Mouse (Mus musculus) ES-Bruce4 (cell line): Measurements from ENCODE around the gene Ulk4. TPM values are rescaled to one million over a fixed set of nuclear protein-coding genes. Genes with fewer than 3 reads are reported as not detected.

ENCODE experiments used
- H3K27ac ChIP-seq: 2 replicates; pipeline ENCODE4 v1.5.1; 2012; ENCODE audit warnings: low read length, inconsistent platforms; ENCODE audit not compliant: insufficient read depth
- H3K27me3 ChIP-seq: 2 replicates; pipeline ENCODE4 v1.6.1; 2012; ENCODE audit warnings: mild to moderate bottlenecking, low read length, inconsistent platforms; ENCODE audit not compliant: control insufficient read depth, poor library complexity, insufficient read depth, severe bottlenecking
- H3K36me3 ChIP-seq: 2 replicates; pipeline ENCODE4 v1.6.1; 2012; ENCODE audit warnings: inconsistent platforms, mild to moderate bottlenecking, low read length, moderate library complexity; ENCODE audit not compliant: control insufficient read depth, poor library complexity, insufficient read depth, severe bottlenecking
- H3K4me1 ChIP-seq: one replicate; pipeline ENCODE4 v1.8.1; 2011; ENCODE audit warnings: low read length; ENCODE audit not compliant: control insufficient read depth, insufficient read depth
- H3K4me3 ChIP-seq: 2 replicates; pipeline ENCODE4 v1.5.1; 2011; ENCODE audit warnings: low read depth, mild to moderate bottlenecking, low read length
- H3K9ac ChIP-seq: 2 replicates; pipeline ENCODE4 v1.6.1; 2012; ENCODE audit warnings: low read depth, mild to moderate bottlenecking, inconsistent platforms; ENCODE audit not compliant: poor library complexity, severe bottlenecking
- H3K9me3 ChIP-seq: replicated peaks from 2 replicates; pipeline ENCODE4 v1.6.1; 2012; ENCODE audit warnings: mild to moderate bottlenecking, low read length, inconsistent platforms; ENCODE audit not compliant: control insufficient read depth, poor library complexity, insufficient read depth, severe bottlenecking
- CTCF ChIP-seq: IDR thresholded peaks from one replicate; pipeline ENCODE4 v1.8.1; 2011; ENCODE audit warnings: low read depth, low read length
- EP300 ChIP-seq: IDR thresholded peaks from 2 replicates; pipeline ENCODE4 v1.6.1; 2011; ENCODE audit warnings: low read depth, low read length; ENCODE audit not compliant: insufficient read depth
- POLR2A ChIP-seq: IDR thresholded peaks from one replicate; pipeline ENCODE4 v1.8.1; 2011; ENCODE audit warnings: low read length; ENCODE audit not compliant: insufficient read depth
- polyA plus RNA-seq: library from polyadenylated mRNA; stranded (reverse); fragments of >200 nt; gene quantifications from 2 replicates; pipeline ENCODE4 v1.2.4, GENCODE M21; 2011; ENCODE audit warnings: low read depth; ENCODE audit not compliant: missing spikeins, insufficient read depth, insufficient read length

Gene Ulk4
- polyA plus RNA-seq, 1 experiment = 3.3 TPM

- no peaks in the 10 kb centered on the region for H3K36me3 ChIP-seq
- no peak overlapping the region for H3K4me3 ChIP-seq
- no peaks in the 10 kb centered on the region for H3K4me1 ChIP-seq
- H3K27ac ChIP-seq = no peak overlapping the region
- TF ChIP-seq POLR2A = no peak
- no peak for TF ChIP-seq CTCF
- TF ChIP-seq EP300 = no peak
- H3K9me3 ChIP-seq = no peaks in the 10 kb centered on the region
- no peak overlapping the region for H3K9ac ChIP-seq
- H3K27me3 ChIP-seq = no peaks in the 10 kb centered on the region
Measured at GRCm38 (mm10) chr9:121250854-121251253, 26.1 kb downstream of the Ulk4 start.

DNA sequence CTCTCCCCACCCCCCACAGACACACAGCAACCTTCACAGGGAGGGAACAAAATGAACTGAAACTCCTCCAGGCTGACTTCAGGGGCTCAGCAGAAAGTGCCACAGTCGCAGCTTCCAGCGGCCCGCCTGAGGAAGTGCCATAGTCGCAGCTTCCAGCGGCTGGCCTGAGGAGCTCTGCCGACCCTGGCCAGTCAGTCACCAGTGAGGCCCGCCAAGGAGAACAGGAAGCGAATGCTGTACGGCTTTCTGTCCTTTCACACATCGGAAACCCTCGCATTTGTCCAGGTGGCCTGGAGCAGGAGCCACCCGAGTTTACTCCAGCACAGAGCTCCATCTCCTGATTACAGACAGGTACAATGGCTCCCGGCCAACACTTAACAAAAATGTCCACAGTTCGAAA lies 27.2 kb downstream of the Ulk4 start:
- Histone ChIP-seq H3K27me3 (no peaks in the 10 kb centered on the region), H3K27ac (no peak overlapping the region), H3K9me3 (no peaks in the 10 kb centered on the region), H3K9ac (no peak overlapping the region), H3K36me3 (no peaks in the 10 kb centered on the region), H3K4me1 (no peaks in the 10 kb centered on the region), H3K4me3 (no peak overlapping the region)
- no peak for TF ChIP-seq CTCF
- TF ChIP-seq POLR2A = no peak
- no peak for TF ChIP-seq EP300

DNA sequence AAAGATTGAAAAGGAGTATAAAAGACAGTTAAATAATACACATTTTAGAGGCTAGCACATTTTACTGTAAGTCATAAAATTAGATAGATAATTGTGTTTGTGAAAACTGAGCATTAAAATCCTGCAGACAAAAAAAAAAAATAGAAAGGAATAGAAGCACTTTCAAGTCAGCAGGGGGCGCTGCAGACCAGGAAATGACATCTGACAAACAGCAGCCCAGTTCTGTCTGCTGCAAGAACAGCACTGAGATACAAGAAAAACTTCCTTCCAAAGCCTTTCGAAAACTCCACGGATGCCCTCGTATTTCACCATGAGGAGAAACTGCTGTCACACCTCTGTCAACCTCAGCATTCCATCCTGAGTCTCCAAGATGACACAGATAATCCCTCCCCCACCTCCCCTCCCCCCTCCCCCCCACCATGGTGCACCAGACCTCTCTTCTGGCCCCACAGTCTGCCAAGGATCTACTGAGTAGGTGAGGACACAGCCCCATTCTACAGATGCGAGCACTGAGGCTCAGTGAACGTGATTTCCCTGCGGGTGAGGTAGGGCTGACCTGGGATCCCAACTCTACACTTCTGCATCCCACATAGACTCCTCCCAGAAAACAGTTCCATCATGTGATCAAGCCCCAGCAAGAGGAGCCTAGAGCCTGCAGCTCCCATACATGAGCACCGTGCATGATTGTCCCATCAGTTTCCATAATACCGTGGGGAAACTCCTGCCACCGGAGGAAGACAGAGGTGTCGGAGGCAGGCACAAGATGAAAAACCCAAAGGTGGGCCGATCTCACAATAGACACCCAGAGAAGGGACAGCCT lies 28.8 kb downstream of the Ulk4 start:
- no peak overlapping the region for H3K27ac ChIP-seq
- H3K4me3 ChIP-seq = no peak overlapping the region
- no peaks in the 10 kb centered on the region for H3K36me3 ChIP-seq
- H3K9ac ChIP-seq = no peak overlapping the region
- TF ChIP-seq CTCF (peak; percentile 56), EP300 (no peak)
- H3K27me3 ChIP-seq = no peaks in the 10 kb centered on the region
- H3K9me3 ChIP-seq = no peaks in the 10 kb centered on the region
- H3K4me1 ChIP-seq = no peaks in the 10 kb centered on the region

- Histone ChIP-seq H3K27ac (no peak overlapping the region), H3K9ac (no peak overlapping the region), H3K36me3 (no peaks in the 10 kb centered on the region), H3K9me3 (no peaks in the 10 kb centered on the region), H3K4me1 (no peaks in the 10 kb centered on the region), H3K4me3 (no peak overlapping the region), H3K27me3 (no peaks in the 10 kb centered on the region)
- TF ChIP-seq CTCF (no peak), EP300 (no peak), POLR2A (no peak)
Measured at GRCm38 (mm10) chr9:121247047-121247446, 29.9 kb downstream of the Ulk4 start.

- Histone ChIP-seq H3K27ac (no peak overlapping the region), H3K36me3 (no peaks in the 10 kb centered on the region), H3K27me3 (no peaks in the 10 kb centered on the region), H3K4me1 (no peaks in the 10 kb centered on the region), H3K4me3 (no peak overlapping the region), H3K9ac (no peak overlapping the region), H3K9me3 (no peaks in the 10 kb centered on the region)
- no peak for TF ChIP-seq CTCF
- TF ChIP-seq POLR2A = no peak
- TF ChIP-seq EP300 = no peak
Measured at GRCm38 (mm10) chr9:121242331-121242730, 34.7 kb downstream of the Ulk4 start.

GRCm38 (mm10) chr9:121241806-121242205 lies 35.2 kb downstream of the Ulk4 start:
- Histone ChIP-seq H3K4me3 (no peak overlapping the region), H3K27me3 (no peaks in the 10 kb centered on the region), H3K27ac (no peak overlapping the region), H3K4me1 (no peaks in the 10 kb centered on the region), H3K36me3 (no peaks in the 10 kb centered on the region), H3K9me3 (no peaks in the 10 kb centered on the region), H3K9ac (no peak overlapping the region)
- TF ChIP-seq CTCF (no peak), POLR2A (no peak), EP300 (no peak)
